Mouse (Mus musculus) embryonic facial prominence, embryonic 15.5 days (tissue): ENCODE data around the gene Gm49320. TPM values are rescaled to one million over a fixed set of nuclear protein-coding genes. Genes with fewer than 3 reads are reported as not detected.

Experiments used
- polyA plus RNA-seq: library from polyadenylated mRNA; unstranded; fragments of >200 nt; fragmentation: Nextera tagmentation; extraction: Ambion mirVana; gene quantifications from 2 replicates; pipeline ENCODE4 v1.2.1, GENCODE M21; 2015

The Gm49320 gene
- polyA plus RNA-seq, 1 experiment from 2014 or later: 1.4 TPM

Other genes with a start within 250 kb of the Gm49320 start
- gene Cd209f, start 133.0 kb upstream of the Gm49320 start, polyA plus RNA-seq: not detected in 2 replicates
- gene Cd209g, start 104.8 kb upstream of the Gm49320 start, polyA plus RNA-seq: not detected in 2 replicates
- gene Evi5l, start 72.3 kb upstream of the Gm49320 start, polyA plus RNA-seq: 26.9 and 31.7 TPM in 2 replicates
- 1.9 and 2.5 TPM in 2 replicates for gene Prr36, start 21.4 kb upstream of the Gm49320 start, polyA plus RNA-seq
- gene Lrrc8e, start 12.0 kb upstream of the Gm49320 start, polyA plus RNA-seq: 3.2 and 3.5 TPM in 2 replicates
- gene Map2k7, start 125 bp upstream of the Gm49320 start, polyA plus RNA-seq: 31.8 and 34.2 TPM in 2 replicates
- 3.6 and 4.2 TPM in 2 replicates for gene Tgfbr3l, start 9.3 kb downstream of the Gm49320 start, polyA plus RNA-seq
- gene Snapc2, start 14.2 kb downstream of the Gm49320 start, polyA plus RNA-seq: 58.6 and 59.9 TPM in 2 replicates
- 72.7 and 80.3 TPM in 2 replicates for gene Ctxn1, start 20.4 kb downstream of the Gm49320 start, polyA plus RNA-seq
- 56.7 and 62.4 TPM in 2 replicates for gene Timm44, start 37.0 kb downstream of the Gm49320 start, polyA plus RNA-seq
- 14.8 and 16.8 TPM in 2 replicates for gene Ccl25, start 86.3 kb downstream of the Gm49320 start, polyA plus RNA-seq
- gene Elavl1, start 86.5 kb downstream of the Gm49320 start, polyA plus RNA-seq: 209 and 213 TPM in 2 replicates